Mouse (Mus musculus): ENCODE data around the gene Chrna5. TPM values are rescaled to one million over a fixed set of nuclear protein-coding genes. Genes with fewer than 3 reads are reported as not detected.
"Not testable (repeated sequence)": the region's sequence is repeated elsewhere in the genome, so short reads cannot be mapped to it uniquely, and the experiment has no call there.

The Chrna5 gene
- total RNA-seq (2021) = 10 to 100 TPM; 16.1 to 18.4 TPM
- long read RNA-seq, transcript Chrna5-202 (6 exons, 1,737 nt) = major isoform, 9 of 12 reads
- long read RNA-seq, partial matches to known transcripts = 0 of 12 reads
- long read RNA-seq, other reads (novel, unspliced or antisense) = 3 of 12 reads

GRCm38 (mm10) chr9:54980674-54981073 is at the start of gene Chrna5:
TSS of gene Chrna5 (plus strand) at chr9:54980880.
- no peak for DNase-seq (ENCODE audit: low spot score in 2 of 2)

- DNase-seq (ENCODE audit: low spot score in 2 of 2) = no peak
Measured at GRCm38 (mm10) chr9:54931765-54932164, 48.9 kb upstream of the Chrna5 start.

- DNase-seq (ENCODE audit: low spot score in 2 of 2) = no peak
Measured at GRCm38 (mm10) chr9:54932379-54932778, 48.3 kb upstream of the Chrna5 start.

- DNase-seq (ENCODE audit: low spot score in 2 of 2) = no peak
Measured at GRCm38 (mm10) chr9:54942071-54942470, 38.6 kb upstream of the Chrna5 start.

GRCm38 (mm10) chr9:54944467-54944866 is 36.2 kb upstream of the Chrna5 start:
- no peak for DNase-seq (ENCODE audit: low spot score in 2 of 2)

- DNase-seq (ENCODE audit: low spot score in 2 of 2) = no peak
Measured at GRCm38 (mm10) chr9:54946256-54946655, 34.4 kb upstream of the Chrna5 start.

- no peak for DNase-seq (ENCODE audit: low spot score in 2 of 2)
Measured at GRCm38 (mm10) chr9:54949465-54949864, 31.2 kb upstream of the Chrna5 start.

- DNase-seq (ENCODE audit: low spot score in 2 of 2) = not testable (repeated sequence)
Measured at GRCm38 (mm10) chr9:54950162-54950561, 30.5 kb upstream of the Chrna5 start.

- DNase-seq (ENCODE audit: low spot score in 2 of 2) = peak; percentile 84 to 92
Measured at GRCm38 (mm10) chr9:54950575-54951321, 29.9 kb upstream of the Chrna5 start, which contains the start of the genes Psma4 and AY074887. TSS of gene Psma4 (plus strand) at chr9:54950790. TSS of gene AY074887 (minus strand) at chr9:54950998.

- no peak for DNase-seq (ENCODE audit: low spot score in 2 of 2)
Measured at GRCm38 (mm10) chr9:54961059-54961458, 19.6 kb upstream of the Chrna5 start.

GRCm38 (mm10) chr9:54963669-54964068 is 17.0 kb upstream of the Chrna5 start:
- no peak for DNase-seq (ENCODE audit: low spot score in 2 of 2)

GRCm38 (mm10) chr9:54969972-54970637 is 10.6 kb upstream of the Chrna5 start:
- DNase-seq (ENCODE audit: low spot score in 2 of 2) = no peak

GRCm38 (mm10) chr9:54981291-54982191 is 861 bp downstream of the Chrna5 start:
- DNase-seq (ENCODE audit: low spot score in 2 of 2) = peak; percentile 29 to 50

GRCm38 (mm10) chr9:54982401-54982800 is 1.7 kb downstream of the Chrna5 start:
- no peak for DNase-seq (ENCODE audit: low spot score in 2 of 2)

GRCm38 (mm10) chr9:54990362-54990761 is 9.7 kb downstream of the Chrna5 start:
- DNase-seq (ENCODE audit: low spot score in 2 of 2) = no peak

- DNase-seq (ENCODE audit: low spot score in 2 of 2) = no peak
Measured at GRCm38 (mm10) chr9:54994381-54994780, 13.7 kb downstream of the Chrna5 start.

- no peak for DNase-seq (ENCODE audit: low spot score in 2 of 2)
Measured at GRCm38 (mm10) chr9:54995645-54996044, 15.0 kb downstream of the Chrna5 start.

- no peak for DNase-seq (ENCODE audit: low spot score in 2 of 2)
Measured at GRCm38 (mm10) chr9:55003609-55004008, 22.9 kb downstream of the Chrna5 start.

- DNase-seq (ENCODE audit: low spot score in 2 of 2) = no peak
Measured at GRCm38 (mm10) chr9:55009692-55010091, 29.0 kb downstream of the Chrna5 start.

- DNase-seq (ENCODE audit: low spot score in 2 of 2) = no peak
Measured at GRCm38 (mm10) chr9:55010588-55011350, 30.1 kb downstream of the Chrna5 start.
